Mouse (Mus musculus) embryonic facial prominence, embryonic 14.5 days (tissue): ENCODE data around the gene Alx3. TPM values are rescaled to one million over a fixed set of nuclear protein-coding genes. Genes with fewer than 3 reads are reported as not detected.

Experiments
- ATAC-seq: fragments of 200-750 bp; cut with Nextera tagmentation; 2 replicates; pipeline ENCODE4 v1.8.0; 2017; ENCODE audit warnings: low read depth, moderate number of reproducible peaks, moderate TSS enrichment
- DNase-seq: peaks from one replicate; pipeline ENCODE4 v3.0.0-alpha.2; 2015; ENCODE audit warnings: low spot score
- H3K27ac ChIP-seq: fragments of 300-500 bp; sonication (generic); replicated peaks from 2 replicates; pipeline ENCODE4 v1.5.1; 2014; ENCODE audit warnings: low read depth, mild to moderate bottlenecking, low read length, moderate library complexity
- H3K27me3 ChIP-seq: fragments of 300-500 bp; sonication (generic); replicated peaks from 2 replicates; pipeline ENCODE4 v1.6.1; 2014; ENCODE audit warnings: low read length; ENCODE audit not compliant: control insufficient read depth, insufficient read depth
- H3K36me3 ChIP-seq: fragments of 300-500 bp; sonication (generic); 2 replicates; pipeline ENCODE4 v1.6.1; 2014; ENCODE audit warnings: low read length, mixed read lengths; ENCODE audit not compliant: control insufficient read depth, insufficient read depth
- H3K4me1 ChIP-seq: fragments of 300-500 bp; sonication (generic); 2 replicates; pipeline ENCODE4 v1.6.1; 2014; ENCODE audit warnings: antibody characterized with exemption, low read length; ENCODE audit not compliant: control insufficient read depth, insufficient read depth
- H3K4me2 ChIP-seq: fragments of 300-500 bp; sonication (generic); 2 replicates; pipeline ENCODE4 v1.6.1; 2014; ENCODE audit warnings: low read depth, mild to moderate bottlenecking, low read length, moderate library complexity, mixed read lengths
- H3K4me3 ChIP-seq: fragments of 300-500 bp; sonication (generic); 2 replicates; pipeline ENCODE4 v1.5.1; 2014; ENCODE audit warnings: low read depth, mild to moderate bottlenecking, low read length
- H3K9ac ChIP-seq: fragments of 300-500 bp; sonication (generic); 2 replicates; pipeline ENCODE4 v1.6.1; 2014; ENCODE audit warnings: low read depth, mild to moderate bottlenecking, low read length, moderate library complexity, mixed read lengths
- H3K9me3 ChIP-seq: fragments of 300-500 bp; sonication (generic); 2 replicates; pipeline ENCODE4 v1.6.1; 2016; ENCODE audit warnings: low read length; ENCODE audit not compliant: control insufficient read depth
- WGBS: fragments of 180-500 bp; shearing (Covaris S2); extraction: QIAGEN DNeasy Blood & Tissue Kit; methylation state at CpG from one replicate; pipeline ENCODE4 v1.1.7; 2014; 5-methylcytosine and 5-hydroxymethylcytosine counted together
- polyA plus RNA-seq: library from polyadenylated mRNA; unstranded; fragments of >200 nt; fragmentation: Nextera tagmentation; extraction: Ambion mirVana; gene quantifications from 2 replicates; pipeline ENCODE4 v1.2.1, GENCODE M21; 2014

Alx3 gene
- polyA plus RNA-seq, 1 experiment from 2014 or later: 9.2 TPM

DNA sequence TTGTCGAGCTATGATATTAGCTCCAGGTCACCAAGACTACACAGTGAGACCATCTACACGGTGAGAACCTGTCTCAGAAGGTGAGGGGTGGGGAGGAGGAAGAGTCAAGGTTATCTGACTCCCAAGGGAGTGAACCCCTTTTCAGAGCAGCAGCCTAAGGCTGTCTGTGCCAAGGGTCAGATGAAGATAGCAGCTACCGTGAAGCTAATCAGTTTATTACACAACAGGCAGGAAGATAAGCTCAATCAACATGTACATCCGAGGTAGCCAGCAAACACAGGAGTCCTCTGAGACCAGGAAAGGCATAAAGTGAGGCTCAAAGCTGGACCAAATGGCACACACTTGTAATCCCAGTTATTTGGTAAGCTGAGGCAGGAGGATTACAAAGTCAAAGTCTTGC lies 14.0 kb downstream of the Alx3 start:
- no peak overlapping the region for H3K27ac ChIP-seq
- WGBS: 64% methylated on average over 4 of the region's 4 CpGs
- H3K4me1 ChIP-seq: no peaks in the 10 kb centered on the region
- no peaks in the 10 kb centered on the region for H3K27me3 ChIP-seq
- H3K4me2 ChIP-seq: no peak overlapping the region
- H3K9me3 ChIP-seq: no peaks in the 10 kb centered on the region
- H3K36me3 ChIP-seq: peaks cover 33% of the 10 kb centered on the region
- no peak for ATAC-seq
- DNase-seq: no peak
- no peak overlapping the region for H3K9ac ChIP-seq
- no peak overlapping the region for H3K4me3 ChIP-seq

GRCm38 (mm10) chr3:107609376-107609775 lies 14.5 kb downstream of the Alx3 start:
- no peak overlapping the region for H3K27ac ChIP-seq
- WGBS: 36% methylated on average over 3 of the region's 3 CpGs
- ATAC-seq: no peak

DNA sequence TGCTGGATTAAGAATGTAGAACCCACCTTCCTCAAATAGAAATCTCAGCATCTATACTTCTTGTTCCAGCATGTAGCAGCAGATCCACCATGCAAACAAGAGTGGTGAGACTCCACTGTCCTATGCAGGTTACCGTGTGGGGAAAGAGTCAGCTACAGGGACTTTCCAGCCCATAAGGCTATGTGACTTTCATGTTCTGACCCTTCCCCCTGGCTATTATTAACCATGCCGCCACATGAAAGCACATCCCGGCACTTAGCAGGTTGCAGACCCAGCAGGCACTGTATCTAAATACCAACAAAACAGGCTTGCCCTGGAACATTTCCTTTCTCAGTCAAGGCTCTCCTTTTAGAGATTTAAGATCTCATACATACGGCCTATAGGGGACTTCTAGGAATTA lies 16.6 kb downstream of the Alx3 start:
- no peaks in the 10 kb centered on the region for H3K27me3 ChIP-seq
- no peaks in the 10 kb centered on the region for H3K9me3 ChIP-seq
- peaks cover 59% of the 10 kb centered on the region for H3K36me3 ChIP-seq
- DNase-seq (no peak), ATAC-seq (no peak)
- no peak overlapping the region for H3K4me3 ChIP-seq
- no peak overlapping the region for H3K27ac ChIP-seq
- 63% methylated on average over 4 of the region's 4 CpGs for WGBS
- H3K4me1 ChIP-seq: no peaks in the 10 kb centered on the region
- H3K4me2 ChIP-seq: no peak overlapping the region
- no peak overlapping the region for H3K9ac ChIP-seq

More at GRCm38 (mm10) chr3:107609376-107609775, 14.5 kb downstream of the Alx3 start:
- no peaks in the 10 kb centered on the region for H3K9me3 ChIP-seq
- no peak for DNase-seq
- H3K9ac ChIP-seq: no peak overlapping the region
- no peaks in the 10 kb centered on the region for H3K27me3 ChIP-seq
- H3K4me1 ChIP-seq: no peaks in the 10 kb centered on the region
- H3K4me3 ChIP-seq: no peak overlapping the region
- H3K36me3 ChIP-seq: peaks cover 39% of the 10 kb centered on the region
- no peak overlapping the region for H3K4me2 ChIP-seq

DNA sequence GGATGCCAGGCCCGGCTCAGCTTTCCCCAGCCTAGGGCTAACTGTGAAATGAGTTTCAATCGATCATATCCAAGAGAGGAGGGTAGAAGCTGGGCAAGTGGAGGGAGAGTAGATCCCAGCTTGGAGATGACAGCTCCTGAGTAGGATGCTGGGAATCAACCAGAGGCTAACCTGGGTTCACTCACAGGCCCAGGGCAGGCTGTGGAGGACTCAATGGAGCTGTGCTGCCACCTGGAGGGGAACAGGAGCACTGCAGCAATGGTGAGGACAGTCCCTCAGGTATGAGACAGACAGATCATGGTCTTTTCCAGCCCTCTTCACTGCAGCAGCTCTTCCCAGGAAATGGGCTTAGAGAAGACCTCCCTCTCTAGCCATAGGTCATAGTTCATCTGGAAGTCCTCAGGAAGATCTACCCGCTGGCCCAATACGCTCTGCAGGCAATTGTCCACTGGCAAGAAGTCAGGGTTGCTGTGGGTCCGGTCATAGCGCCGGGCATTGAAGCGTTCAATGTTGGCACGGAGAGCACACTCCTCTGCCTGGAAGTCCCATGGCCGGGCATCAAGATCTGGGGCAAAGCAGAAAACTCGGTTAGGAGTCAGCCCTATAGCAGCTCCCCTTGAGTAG lies 18.2 kb downstream of the Alx3 start:
- H3K4me1 ChIP-seq: no peaks in the 10 kb centered on the region
- WGBS: 91% methylated on average over 11 of the region's 11 CpGs
- H3K4me2 ChIP-seq: no peak overlapping the region
- ATAC-seq: peak; percentile 56; the same call in 1 of the 2 replicates
- no peak overlapping the region for H3K27ac ChIP-seq
- peaks cover 75% of the 10 kb centered on the region for H3K36me3 ChIP-seq
- DNase-seq: peak; percentile 29
- no peak overlapping the region for H3K4me3 ChIP-seq
- no peak overlapping the region for H3K9ac ChIP-seq
- no peaks in the 10 kb centered on the region for H3K27me3 ChIP-seq
- no peaks in the 10 kb centered on the region for H3K9me3 ChIP-seq

DNA sequence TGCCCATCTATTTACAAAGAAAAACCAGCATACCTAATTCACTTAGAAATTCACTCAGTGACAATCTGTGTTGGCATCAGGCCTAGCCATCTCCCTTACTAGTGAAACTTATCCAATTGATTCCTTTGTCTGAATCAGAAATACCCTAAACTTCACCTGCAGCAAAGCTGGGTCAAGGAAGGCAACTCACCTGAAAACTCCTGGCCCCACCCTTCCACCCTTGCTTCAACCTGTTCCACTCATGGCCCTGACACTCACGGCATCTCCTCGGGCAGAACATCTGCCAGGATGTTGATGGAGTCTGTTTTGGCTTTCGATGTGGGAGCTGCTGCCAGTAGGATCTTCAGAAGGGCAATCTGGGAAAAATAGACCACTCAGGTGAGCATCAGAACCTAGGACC lies 23.0 kb downstream of the Alx3 start:
- H3K4me1 ChIP-seq: no peaks in the 10 kb centered on the region
- 86% methylated on average over 3 of the region's 3 CpGs for WGBS
- H3K9me3 ChIP-seq: no peaks in the 10 kb centered on the region
- no peak for DNase-seq
- H3K4me2 ChIP-seq: no peak overlapping the region
- no peaks in the 10 kb centered on the region for H3K27me3 ChIP-seq
- H3K4me3 ChIP-seq: no peak overlapping the region
- H3K27ac ChIP-seq: no peak overlapping the region
- no peak for ATAC-seq
- H3K9ac ChIP-seq: no peak overlapping the region
- H3K36me3 ChIP-seq: peaks cover 96% of the 10 kb centered on the region

GRCm38 (mm10) chr3:107619911-107620310 lies 25.1 kb downstream of the Alx3 start:
- Histone ChIP-seq H3K27me3 (no peaks in the 10 kb centered on the region), H3K36me3 (peaks cover 95% of the 10 kb centered on the region), H3K4me3 (no peak overlapping the region), H3K27ac (no peak overlapping the region), H3K9me3 (no peaks in the 10 kb centered on the region), H3K4me1 (no peaks in the 10 kb centered on the region), H3K4me2 (no peak overlapping the region), H3K9ac (no peak overlapping the region)
- DNase-seq (no peak), ATAC-seq (no peak)
- WGBS: 88% methylated on average over 6 of the region's 6 CpGs

DNA sequence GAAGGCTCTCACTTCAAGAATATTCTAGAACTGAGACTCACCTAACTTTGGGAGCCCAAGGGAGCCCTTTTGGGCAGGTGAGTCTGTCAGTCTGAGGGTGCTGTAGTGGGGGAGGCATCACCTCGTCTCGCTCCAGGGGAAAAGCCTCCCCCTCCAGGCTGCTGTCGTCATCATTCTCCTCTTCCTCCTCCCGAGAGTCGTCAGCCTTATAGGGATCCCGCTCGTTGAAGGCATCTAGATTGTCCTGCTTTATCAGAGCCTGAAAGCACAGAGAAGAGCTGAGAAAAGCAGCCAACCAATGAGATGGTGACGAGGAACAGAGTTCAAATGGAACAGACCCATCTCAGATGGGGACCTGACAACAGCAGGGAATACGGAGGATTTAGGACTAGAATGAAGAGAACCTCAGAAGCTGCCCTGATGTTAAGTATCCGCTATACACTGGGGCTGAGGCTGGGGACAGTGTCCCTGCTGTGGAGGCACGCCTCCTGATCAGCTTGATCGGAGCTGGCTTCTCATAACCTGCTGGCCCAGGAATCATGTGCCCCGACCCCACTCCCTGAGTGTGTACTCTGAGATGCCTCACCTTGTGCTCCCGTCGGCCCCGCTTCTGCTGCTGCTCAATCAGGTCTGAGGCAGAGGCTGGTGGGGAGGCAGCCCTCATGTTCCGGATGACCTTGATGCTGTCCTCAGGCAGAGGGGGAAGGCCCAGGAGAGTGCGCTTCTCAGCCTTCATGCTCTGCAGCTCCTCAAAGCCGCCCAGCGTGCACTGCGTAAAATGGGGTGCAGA lies 26.6 kb downstream of the Alx3 start:
- DNase-seq: no peak

DNA sequence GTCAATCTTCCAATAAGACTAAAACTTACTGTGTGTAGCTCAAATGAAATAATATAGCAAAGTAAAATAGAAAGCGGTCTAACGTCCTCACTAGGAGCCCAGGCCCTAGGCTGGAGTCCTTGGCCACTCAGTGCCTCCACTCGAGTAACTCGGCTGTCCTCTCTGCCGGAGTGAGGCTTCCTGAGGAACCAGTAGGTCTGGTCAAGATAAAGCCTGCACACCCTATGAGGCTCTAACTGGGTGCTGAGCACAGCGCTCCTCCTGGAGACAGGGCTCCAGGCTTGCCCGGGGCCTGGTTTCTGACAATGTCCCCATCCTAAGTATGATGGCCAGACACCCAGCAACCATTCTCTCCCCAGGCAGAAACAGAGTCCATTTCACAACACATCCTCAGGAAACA lies 27.7 kb downstream of the Alx3 start:
- Histone ChIP-seq H3K9me3 (no peaks in the 10 kb centered on the region), H3K4me1 (no peaks in the 10 kb centered on the region), H3K4me3 (no peak overlapping the region), H3K4me2 (no peak overlapping the region), H3K9ac (no peak overlapping the region), H3K27me3 (no peaks in the 10 kb centered on the region), H3K36me3 (peaks cover 94% of the 10 kb centered on the region), H3K27ac (no peak overlapping the region)
- WGBS: 96% methylated on average over 7 of the region's 7 CpGs
- ATAC-seq: no peak
- DNase-seq: no peak

More for the DNA sequence above, 26.6 kb downstream of the Alx3 start:
- Histone ChIP-seq H3K36me3 (peaks cover 94% of the 10 kb centered on the region), H3K27me3 (no peaks in the 10 kb centered on the region), H3K9me3 (no peaks in the 10 kb centered on the region), H3K4me3 (no peak overlapping the region), H3K27ac (no peak overlapping the region), H3K4me2 (no peak overlapping the region), H3K4me1 (no peaks in the 10 kb centered on the region), H3K9ac (no peak overlapping the region)
- ATAC-seq: no peak
- WGBS: 94% methylated on average over 20 of the region's 21 CpGs

GRCm38 (mm10) chr3:107624424-107624823 lies 29.6 kb downstream of the Alx3 start:
- peaks cover 82% of the 10 kb centered on the region for H3K36me3 ChIP-seq
- no peak overlapping the region for H3K4me2 ChIP-seq
- no peaks in the 10 kb centered on the region for H3K27me3 ChIP-seq
- H3K9me3 ChIP-seq: no peaks in the 10 kb centered on the region
- no peak overlapping the region for H3K27ac ChIP-seq
- 99% methylated on average over 8 of the region's 8 CpGs for WGBS
- no peaks in the 10 kb centered on the region for H3K4me1 ChIP-seq
- no peak overlapping the region for H3K4me3 ChIP-seq
- H3K9ac ChIP-seq: no peak overlapping the region
- DNase-seq: no peak
- no peak for ATAC-seq
